Mouse (Mus musculus): ENCODE measurements at regions not wholly inside any gene's neighbourhood (a gene's known extent, or its start where the extent isn't known, plus 50 kb on each side); places are given as distances from the start of the nearest gene placed in this dataset.

- DNase-seq = peak in 1 of 2 experiments; percentile 12
- no peaks in the 10 kb centered on the region for H3K27me3 ChIP-seq (ENCODE audit: control insufficient read depth, insufficient read depth, low read length)
- TF ChIP-seq POLR2A (IDR thresholded peaks at IDR 0.05; ENCODE audit: borderline replicate concordance, insufficient read depth, low read length) (no peak), CTCF (IDR thresholded peaks at IDR 0.05; ENCODE audit: borderline replicate concordance, insufficient read depth, low read depth, low read length) (peak; percentile 53; the same call in 1 of the 2 replicates)
- no peak overlapping the region for H3K4me3 ChIP-seq (replicated peaks; ENCODE audit: insufficient read depth, low read depth, low read length)
- no peak overlapping the region for H3K27ac ChIP-seq (ENCODE audit: insufficient read depth, low read length)
- H3K4me1 ChIP-seq (ENCODE audit: control insufficient read depth, insufficient read depth, low read length) = no peaks in the 10 kb centered on the region
- WGBS = 25% methylated on average over 2 of the region's 2 CpGs
Observed at GRCm38 (mm10) chr12:54558106-54558505, 98.3 kb downstream of the Sptssa start.

GRCm38 (mm10) chr12:54549659-54550058, 106.7 kb downstream of the Sptssa start:
- WGBS = 91% methylated on average over 9 of the region's 9 CpGs
- H3K4me3 ChIP-seq (replicated peaks; ENCODE audit: insufficient read depth, low read depth, low read length) = no peak overlapping the region
- TF ChIP-seq CTCF (IDR thresholded peaks at IDR 0.05; ENCODE audit: borderline replicate concordance, insufficient read depth, low read depth, low read length) (no peak), POLR2A (IDR thresholded peaks at IDR 0.05; ENCODE audit: borderline replicate concordance, insufficient read depth, low read length) (no peak)
- H3K4me1 ChIP-seq (ENCODE audit: control insufficient read depth, insufficient read depth, low read length) = no peaks in the 10 kb centered on the region
- H3K27ac ChIP-seq (ENCODE audit: insufficient read depth, low read length) = no peak overlapping the region
- no peak for DNase-seq
- no peaks in the 10 kb centered on the region for H3K27me3 ChIP-seq (ENCODE audit: control insufficient read depth, insufficient read depth, low read length)

GRCm38 (mm10) chr12:54545821-54546608, 110.4 kb downstream of the Sptssa start:
- Histone ChIP-seq H3K27me3 (ENCODE audit: control insufficient read depth, insufficient read depth, low read length) (no peaks in the 10 kb centered on the region), H3K27ac (ENCODE audit: insufficient read depth, low read length) (no peak overlapping the region), H3K4me1 (ENCODE audit: control insufficient read depth, insufficient read depth, low read length) (no peaks in the 10 kb centered on the region), H3K4me3 (replicated peaks; ENCODE audit: insufficient read depth, low read depth, low read length) (no peak overlapping the region)
- DNase-seq = peak; percentile 34 to 43
- peak; percentile 66; the same call in 1 of the 2 replicates for TF ChIP-seq CTCF (IDR thresholded peaks at IDR 0.05; ENCODE audit: borderline replicate concordance, insufficient read depth, low read depth, low read length)
- no peak for TF ChIP-seq POLR2A (IDR thresholded peaks at IDR 0.05; ENCODE audit: borderline replicate concordance, insufficient read depth, low read length)
- 40% methylated on average over 16 of the region's 16 CpGs for WGBS

GRCm38 (mm10) chr12:54538320-54538705, 118.1 kb downstream of the Sptssa start:
- Histone ChIP-seq H3K4me1 (ENCODE audit: control insufficient read depth, insufficient read depth, low read length) (no peaks in the 10 kb centered on the region), H3K27me3 (ENCODE audit: control insufficient read depth, insufficient read depth, low read length) (no peaks in the 10 kb centered on the region), H3K27ac (ENCODE audit: insufficient read depth, low read length) (no peak overlapping the region), H3K4me3 (replicated peaks; ENCODE audit: insufficient read depth, low read depth, low read length) (no peak overlapping the region)
- DNase-seq = no peak
- WGBS = 95% methylated on average over 4 of the region's 4 CpGs
- TF ChIP-seq CTCF (IDR thresholded peaks at IDR 0.05; ENCODE audit: borderline replicate concordance, insufficient read depth, low read depth, low read length) (no peak), POLR2A (IDR thresholded peaks at IDR 0.05; ENCODE audit: borderline replicate concordance, insufficient read depth, low read length) (no peak)

GRCm38 (mm10) chr12:54537690-54538319, 118.6 kb downstream of the Sptssa start:
- no peak for TF ChIP-seq POLR2A (IDR thresholded peaks at IDR 0.05; ENCODE audit: borderline replicate concordance, insufficient read depth, low read length)
- TF ChIP-seq CTCF (IDR thresholded peaks at IDR 0.05; ENCODE audit: borderline replicate concordance, insufficient read depth, low read depth, low read length) = no peak
- no peak overlapping the region for H3K27ac ChIP-seq (ENCODE audit: insufficient read depth, low read length)
- WGBS = 68% methylated on average over 7 of the region's 7 CpGs
- H3K4me3 ChIP-seq (replicated peaks; ENCODE audit: insufficient read depth, low read depth, low read length) = no peak overlapping the region
- no peak for DNase-seq
- no peaks in the 10 kb centered on the region for H3K27me3 ChIP-seq (ENCODE audit: control insufficient read depth, insufficient read depth, low read length)
- H3K4me1 ChIP-seq (ENCODE audit: control insufficient read depth, insufficient read depth, low read length) = no peaks in the 10 kb centered on the region

GRCm38 (mm10) chr12:54537022-54537421, 119.4 kb downstream of the Sptssa start:
- 62% methylated on average over 7 of the region's 7 CpGs for WGBS
- Histone ChIP-seq H3K27me3 (ENCODE audit: control insufficient read depth, insufficient read depth, low read length) (no peaks in the 10 kb centered on the region), H3K4me1 (ENCODE audit: control insufficient read depth, insufficient read depth, low read length) (no peaks in the 10 kb centered on the region), H3K27ac (ENCODE audit: insufficient read depth, low read length) (no peak overlapping the region), H3K4me3 (replicated peaks; ENCODE audit: insufficient read depth, low read depth, low read length) (no peak overlapping the region)
- TF ChIP-seq CTCF (IDR thresholded peaks at IDR 0.05; ENCODE audit: borderline replicate concordance, insufficient read depth, low read depth, low read length) = no peak
- no peak for TF ChIP-seq POLR2A (IDR thresholded peaks at IDR 0.05; ENCODE audit: borderline replicate concordance, insufficient read depth, low read length)
- DNase-seq = no peak

GRCm38 (mm10) chr12:54535556-54536516, 120.5 kb downstream of the Sptssa start:
- 34% methylated on average over 7 of the region's 9 CpGs for WGBS
- TF ChIP-seq POLR2A (IDR thresholded peaks at IDR 0.05; ENCODE audit: borderline replicate concordance, insufficient read depth, low read length) (no peak), CTCF (IDR thresholded peaks at IDR 0.05; ENCODE audit: borderline replicate concordance, insufficient read depth, low read depth, low read length) (no peak)
- DNase-seq = no peak
- Histone ChIP-seq H3K4me3 (replicated peaks; ENCODE audit: insufficient read depth, low read depth, low read length) (no peak overlapping the region), H3K4me1 (ENCODE audit: control insufficient read depth, insufficient read depth, low read length) (no peaks in the 10 kb centered on the region), H3K27ac (ENCODE audit: insufficient read depth, low read length) (no peak overlapping the region), H3K27me3 (ENCODE audit: control insufficient read depth, insufficient read depth, low read length) (no peaks in the 10 kb centered on the region)

Data from cerebellum, adult 2 months (tissue).